Mouse (Mus musculus): ENCODE data around the gene Inhbb.

- no peak for TF ChIP-seq CTCF (IDR thresholded peaks at IDR 0.05; ENCODE audit: borderline replicate concordance, insufficient read depth, low read length)
- TF ChIP-seq POLR2A (IDR thresholded peaks at IDR 0.05; ENCODE audit: low read depth, low read length), result no peak; the same call in none of the 2 replicates
These were observed at the start of gene Inhbb for GRCm38 (mm10) chr1:119421576-119422421.
